Mouse (Mus musculus) retina, postnatal 1 day (tissue): Measurements from ENCODE around the gene Rnf185.
A peak's percentile ranks its signal among the peaks of the same experiment; 100 is the strongest.

ENCODE experiments used
- DNase-seq: peaks from one replicate; pipeline ENCODE4 v3.0.0-alpha.2; 2012

Rnf185 gene

GRCm38 (mm10) chr11:3392526-3392925, 59.6 kb downstream of the Rnf185 start:
- no peak for DNase-seq

GRCm38 (mm10) chr11:3390789-3391188, 61.4 kb downstream of the Rnf185 start:
- DNase-seq = no peak

- DNase-seq = no peak
Observed at GRCm38 (mm10) chr11:3389996-3390395, 62.2 kb downstream of the Rnf185 start.

- no peak for DNase-seq
Observed at GRCm38 (mm10) chr11:3387482-3388196, 64.5 kb downstream of the Rnf185 start.

GRCm38 (mm10) chr11:3386941-3387368, 65.2 kb downstream of the Rnf185 start:
- DNase-seq = peak; percentile 81

- peak; percentile 58 for DNase-seq
Observed at GRCm38 (mm10) chr11:3382602-3383594, 69.3 kb downstream of the Rnf185 start.

GRCm38 (mm10) chr11:3381148-3381814, 70.9 kb downstream of the Rnf185 start:
- DNase-seq = no peak

- no peak for DNase-seq
Observed at GRCm38 (mm10) chr11:3379427-3379826, 72.7 kb downstream of the Rnf185 start.

GRCm38 (mm10) chr11:3374741-3375140, 77.4 kb downstream of the Rnf185 start:
- no peak for DNase-seq

- peak; percentile 94 for DNase-seq
Observed at GRCm38 (mm10) chr11:3374293-3374645, 77.9 kb downstream of the Rnf185 start.

- no peak for DNase-seq
Observed at GRCm38 (mm10) chr11:3373591-3374292, 78.4 kb downstream of the Rnf185 start.

- DNase-seq = no peak
Observed at GRCm38 (mm10) chr11:3371599-3372295, 80.4 kb downstream of the Rnf185 start.

GRCm38 (mm10) chr11:3370928-3371598, 81.1 kb downstream of the Rnf185 start:
- peak; percentile 95 for DNase-seq

GRCm38 (mm10) chr11:3370162-3370561, 82.0 kb downstream of the Rnf185 start:
- DNase-seq = no peak

GRCm38 (mm10) chr11:3369449-3369848, 82.7 kb downstream of the Rnf185 start:
- DNase-seq = no peak

GRCm38 (mm10) chr11:3368983-3369382, 83.2 kb downstream of the Rnf185 start:
- DNase-seq = no peak

GRCm38 (mm10) chr11:3366411-3366810, 85.8 kb downstream of the Rnf185 start:
- no peak for DNase-seq
